Mouse (Mus musculus): ENCODE data around the gene Nckap5l. TPM values are rescaled to one million over a fixed set of nuclear protein-coding genes. Genes with fewer than 3 reads are reported as not detected.
"Not testable (repeated sequence)": the region's sequence is repeated elsewhere in the genome, so short reads cannot be mapped to it uniquely, and the experiment has no call there.

Nckap5l gene
- polyA plus RNA-seq, 2 experiments from 2014 or later, result 1.2 to 2.3 TPM

DNA sequence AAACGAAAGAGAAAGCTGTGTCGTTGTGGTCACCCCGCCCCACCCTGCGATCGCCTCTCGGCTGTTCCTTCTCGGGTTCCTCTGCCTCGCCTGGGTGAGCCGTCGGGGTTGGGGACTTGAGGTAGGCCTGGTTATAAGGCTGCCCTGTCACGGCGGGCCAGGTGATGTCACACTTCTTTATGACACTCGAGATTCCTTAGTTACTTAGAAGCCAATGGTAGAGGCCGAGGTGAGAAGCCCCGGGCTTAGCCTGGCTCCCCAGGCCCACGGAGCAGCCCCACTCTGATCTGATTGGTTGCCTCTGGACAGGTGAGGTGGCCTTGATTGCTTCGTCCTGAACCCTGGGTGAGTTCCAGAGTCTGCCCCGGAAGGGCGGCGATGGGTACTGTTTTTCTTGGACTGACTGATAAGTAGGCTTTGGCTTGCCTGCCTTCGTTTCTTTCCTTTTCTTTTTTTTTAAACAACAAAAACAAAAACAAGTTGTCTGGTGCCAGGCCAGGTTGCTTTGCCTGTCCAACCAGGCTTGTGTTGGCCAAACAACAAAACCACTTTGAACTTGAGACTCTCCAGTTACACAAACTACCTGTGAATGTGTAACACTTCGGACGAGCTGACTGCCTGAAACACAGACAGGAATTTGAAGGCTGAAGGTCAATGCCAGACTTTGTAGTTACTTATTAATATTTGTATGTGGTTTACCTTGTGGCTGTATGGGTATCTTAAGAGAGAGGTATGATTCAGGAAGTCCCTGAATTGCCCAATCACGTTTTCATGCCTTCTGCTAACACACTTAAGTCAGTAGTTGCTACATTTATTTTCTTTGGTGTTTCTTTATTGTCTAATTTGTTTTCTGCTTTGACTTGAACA, 63.9 kb downstream of the Nckap5l start:
- peak; percentile 60 for ATAC-seq

DNA sequence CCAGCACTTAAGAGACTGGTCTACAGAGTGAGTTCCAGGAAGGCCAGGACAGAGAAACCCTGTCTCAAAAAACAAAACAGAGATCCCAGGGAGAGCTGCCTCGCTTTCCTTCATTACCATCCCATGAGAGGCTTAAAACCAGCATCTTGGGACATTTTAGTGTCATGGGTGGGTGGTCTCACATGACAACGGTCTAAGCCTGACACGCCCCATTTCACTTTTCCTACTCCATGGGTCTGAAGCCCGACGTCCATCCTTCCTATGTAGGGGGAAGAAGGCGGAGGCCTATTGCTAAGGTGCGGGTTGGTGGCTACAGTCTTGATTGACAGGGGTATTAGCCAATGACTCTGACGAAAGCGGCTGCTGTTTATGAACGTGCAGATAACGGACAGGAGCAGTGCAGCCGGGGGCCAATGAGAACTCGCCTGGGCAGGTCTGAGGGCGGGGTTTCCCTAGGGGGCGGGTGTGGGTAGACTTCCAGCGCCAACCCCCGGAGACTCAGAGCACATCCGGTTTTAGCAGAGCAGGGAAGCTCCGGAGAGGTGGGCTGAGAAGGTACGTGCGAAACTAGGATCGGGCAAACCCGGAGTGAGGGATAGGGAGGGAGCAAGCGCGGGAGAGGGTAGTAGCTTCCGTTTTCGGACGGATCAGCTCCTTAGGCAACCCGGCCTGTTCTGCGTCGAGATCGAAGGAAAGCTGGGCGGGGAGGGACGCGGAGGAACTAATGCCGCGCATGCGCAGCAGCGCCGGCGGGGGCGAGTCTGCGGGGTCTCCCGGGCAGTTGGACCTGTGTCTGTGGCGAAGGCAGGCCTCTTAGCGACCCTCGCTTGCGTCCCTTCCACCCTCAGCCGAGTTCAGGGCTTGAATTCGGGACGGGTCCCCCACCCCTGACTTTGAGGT, 64.8 kb downstream of the Nckap5l start, which contains the start of gene Tmbim6:
Gene Tmbim6, plus strand, starts transcription at position 397 of the 900 bp plus-strand sequence.
- peak; percentile 95 for ATAC-seq

DNA sequence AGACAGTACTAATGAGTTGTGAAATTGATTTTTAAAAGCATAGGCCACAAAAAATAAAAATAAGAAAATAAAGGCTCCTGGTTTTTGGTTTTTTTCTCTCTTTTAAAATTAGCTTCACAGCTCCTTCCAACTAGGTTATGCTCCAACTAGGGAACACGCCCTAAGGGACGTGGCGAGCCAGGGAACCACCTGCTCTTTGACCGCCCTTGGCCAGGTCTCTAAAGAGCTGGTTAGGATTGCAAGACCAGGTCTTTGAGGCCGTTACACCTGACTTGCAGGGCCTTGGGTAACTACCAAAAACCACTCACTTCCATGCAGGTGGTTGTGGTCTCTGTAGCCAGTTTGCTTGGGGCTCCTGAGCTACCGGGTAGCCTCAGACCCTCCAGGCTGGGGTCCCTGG, 65.6 kb downstream of the Nckap5l start:
- ATAC-seq, result no peak

DNA sequence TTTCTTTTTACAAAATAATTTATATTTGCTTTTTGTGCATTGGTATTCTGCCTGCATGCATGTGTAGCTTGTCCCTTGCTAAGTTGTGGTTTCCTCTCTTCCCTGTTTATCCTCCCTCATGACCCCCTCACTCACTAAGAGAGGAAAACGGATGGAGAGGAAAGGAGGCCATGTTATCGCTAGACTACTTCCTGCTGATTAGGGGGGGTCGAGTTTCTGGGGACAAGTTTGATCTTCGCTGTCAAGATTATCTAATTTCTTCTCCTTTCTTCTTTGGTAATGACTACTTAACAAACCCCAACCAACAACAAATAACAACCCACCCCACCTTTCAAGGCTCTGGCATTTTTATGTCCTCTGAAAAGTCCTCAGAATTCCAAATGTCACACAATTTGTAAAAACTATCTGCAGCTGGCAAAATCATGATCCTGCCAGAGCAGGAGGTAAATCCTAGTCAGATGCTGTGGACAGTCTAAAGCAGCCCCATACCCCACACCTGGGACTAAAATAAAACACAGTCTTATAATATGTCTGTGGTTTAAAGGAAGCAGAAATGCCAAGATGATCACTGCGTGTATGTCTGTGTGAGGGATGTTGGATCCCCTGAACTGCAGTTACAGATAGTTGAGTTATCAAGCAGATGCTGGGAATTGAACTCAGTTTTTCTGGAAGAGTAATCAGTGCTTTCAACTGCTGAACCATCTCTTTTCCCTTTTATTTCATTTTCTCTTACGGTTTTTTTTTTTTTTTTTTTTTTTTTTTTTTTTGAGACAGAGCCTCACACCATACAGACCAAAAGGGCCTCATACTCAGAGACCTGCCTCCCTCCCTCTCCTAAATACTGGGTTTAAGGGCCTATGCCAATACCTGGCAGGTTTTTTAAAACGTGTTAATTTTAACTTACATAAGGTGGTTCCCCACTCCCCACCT, 66.8 kb downstream of the Nckap5l start:
- ATAC-seq, result no peak

DNA sequence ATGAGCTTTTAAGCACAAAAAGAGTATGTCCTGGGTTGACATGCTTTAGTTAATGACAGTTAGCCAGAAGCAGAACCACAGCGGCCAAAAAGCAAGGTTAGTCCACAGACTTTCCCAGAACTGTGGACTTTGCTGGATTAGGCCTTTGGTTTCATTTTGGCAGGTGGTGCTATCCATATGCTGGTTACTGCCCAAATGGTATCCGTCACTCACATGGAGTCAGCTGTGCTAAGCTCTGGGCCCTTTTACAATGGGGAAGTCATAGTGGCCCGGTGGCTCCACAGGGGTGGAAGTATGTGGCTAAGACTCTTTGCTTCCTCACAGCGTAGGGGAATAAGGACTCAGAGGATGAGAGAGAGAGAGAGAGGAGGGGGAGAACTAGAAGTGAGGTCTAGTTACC, 69.6 kb downstream of the Nckap5l start:
- no peak for ATAC-seq

DNA sequence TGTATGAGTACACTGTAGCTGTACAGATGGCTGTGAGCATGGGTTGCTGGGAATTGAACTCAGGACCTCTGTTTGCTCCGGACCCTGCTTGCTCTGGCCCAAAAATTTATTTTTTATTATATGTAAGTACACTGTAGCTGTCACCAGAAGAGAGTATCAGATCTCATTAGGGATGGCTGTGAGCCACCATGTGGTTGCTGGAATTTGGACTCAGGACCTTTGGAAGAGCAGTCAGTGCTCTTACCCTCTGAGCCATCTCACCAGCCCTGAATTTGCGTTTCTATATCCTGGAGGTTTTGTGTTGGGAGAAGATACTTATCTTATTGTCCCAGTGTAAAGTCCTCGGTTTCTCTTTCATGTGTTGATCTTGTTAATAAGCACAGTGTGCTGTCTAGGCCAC, 70.8 kb downstream of the Nckap5l start:
- no peak for ATAC-seq

DNA sequence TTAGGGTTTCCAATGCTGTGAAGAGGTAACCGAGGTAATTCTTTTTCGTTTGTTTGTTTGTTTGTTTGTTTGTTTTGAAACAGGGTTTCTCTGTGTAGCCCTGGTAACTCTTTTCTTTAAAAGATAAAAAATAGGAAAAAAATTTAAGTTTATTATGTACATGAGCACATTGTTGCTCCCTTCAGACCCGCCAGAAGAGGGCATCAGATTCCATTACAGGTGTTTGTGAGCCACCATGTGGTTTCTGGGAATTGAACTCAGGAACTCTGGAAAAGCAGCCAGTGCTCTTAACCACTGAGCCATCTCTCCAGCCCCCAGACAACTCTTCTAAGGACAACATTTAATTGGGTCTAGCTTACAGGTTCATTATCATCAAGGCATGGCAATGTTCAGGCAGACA, 71.4 kb downstream of the Nckap5l start:
- ATAC-seq, result not testable (repeated sequence)

DNA sequence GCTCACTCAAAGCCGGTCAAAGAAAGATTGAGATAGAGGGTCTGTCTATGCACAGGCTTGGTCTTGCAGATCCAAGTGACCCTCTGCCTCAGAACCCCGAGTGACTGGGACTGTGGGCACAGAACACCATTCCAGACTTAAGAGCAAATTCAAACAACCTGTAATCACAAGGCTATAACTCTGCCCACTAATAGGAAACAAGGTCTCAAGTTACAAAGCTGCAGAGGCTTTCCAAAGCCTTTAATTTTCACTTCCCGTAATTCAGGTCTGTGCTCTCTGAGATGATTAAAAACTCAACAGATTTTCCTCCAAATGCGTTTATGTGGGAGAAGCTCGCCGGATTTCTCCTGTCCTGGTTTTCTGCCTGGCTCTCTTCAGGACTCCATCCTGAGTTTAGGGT, 73.5 kb downstream of the Nckap5l start:
- no peak for ATAC-seq

DNA sequence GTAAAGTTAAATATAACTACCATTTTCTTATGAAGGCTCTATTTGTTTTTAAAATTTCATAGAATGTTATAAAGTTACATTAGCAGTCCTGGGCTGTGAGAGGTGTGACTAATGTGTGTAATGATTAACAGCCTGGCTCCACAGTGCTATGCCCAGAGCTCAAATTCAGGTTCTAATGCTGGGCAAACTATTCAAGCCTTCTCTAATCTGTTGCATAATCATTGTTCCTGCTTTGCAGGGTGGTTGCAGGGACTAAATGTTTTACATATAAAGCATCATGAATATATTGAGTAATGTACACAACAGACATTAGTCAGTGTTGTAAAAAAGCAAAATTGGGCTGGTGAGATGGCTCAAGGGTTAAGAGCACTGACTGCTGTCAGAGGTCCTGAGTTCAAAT, 74.7 kb downstream of the Nckap5l start:
- no peak for ATAC-seq

DNA sequence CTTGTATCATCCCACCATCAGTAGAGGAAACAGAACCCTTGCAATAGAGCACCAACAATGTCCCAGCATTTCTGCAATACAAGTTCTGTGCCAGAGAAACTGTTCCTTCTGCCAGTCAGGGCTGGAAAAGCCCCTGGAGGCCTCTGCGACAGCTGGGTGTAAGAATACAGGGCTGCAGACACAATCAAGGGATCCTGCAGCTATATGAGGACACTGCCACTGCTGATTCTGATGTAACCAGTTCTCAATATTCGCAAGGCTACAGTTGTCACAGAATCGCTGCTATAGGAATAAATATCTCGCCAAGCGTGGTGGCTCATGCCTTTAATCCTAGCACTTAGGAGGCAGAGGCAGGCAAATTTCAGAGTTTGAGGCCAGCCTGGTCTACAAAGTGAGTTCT, 81.3 kb downstream of the Nckap5l start:
- ATAC-seq, result no peak

DNA sequence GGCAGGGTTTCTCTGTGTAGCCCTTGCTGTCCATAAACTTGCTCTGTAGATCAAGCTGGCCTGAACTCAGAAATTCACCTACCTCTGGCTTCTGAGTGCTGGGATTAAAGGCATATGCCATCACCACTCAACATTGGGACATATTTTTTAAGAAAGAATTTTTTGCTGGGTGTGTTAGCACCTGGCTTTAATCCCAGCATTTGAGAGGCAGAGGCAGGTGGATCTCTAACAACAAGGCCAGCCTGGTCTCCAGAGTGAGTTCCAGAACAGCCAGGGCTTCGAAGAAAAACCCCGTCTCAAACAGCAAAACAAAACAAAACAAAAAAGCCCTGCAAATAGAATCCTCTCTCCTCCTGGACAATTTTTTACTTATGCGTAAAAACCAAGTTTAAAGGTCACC, 82.0 kb downstream of the Nckap5l start:
- no peak for ATAC-seq

DNA sequence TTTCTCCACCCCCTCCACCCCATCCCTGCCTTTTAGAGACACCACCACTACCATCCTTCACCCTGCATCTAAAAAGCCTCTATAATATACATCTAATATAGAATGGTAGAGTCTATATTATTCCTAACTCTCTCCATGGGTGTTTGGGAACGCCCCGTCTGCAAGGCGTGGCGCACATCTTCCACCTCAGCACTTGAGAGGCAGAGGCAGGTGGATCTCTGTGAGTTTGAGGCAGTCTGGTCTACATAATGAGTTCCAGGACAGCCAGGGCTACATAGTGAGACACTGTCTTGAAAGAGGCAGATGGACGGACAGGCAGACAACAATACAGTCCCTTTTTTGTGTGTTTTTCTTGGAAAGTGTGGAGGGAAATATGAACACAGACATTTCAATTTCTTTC, 82.5 kb downstream of the Nckap5l start:
- no peak for ATAC-seq

DNA sequence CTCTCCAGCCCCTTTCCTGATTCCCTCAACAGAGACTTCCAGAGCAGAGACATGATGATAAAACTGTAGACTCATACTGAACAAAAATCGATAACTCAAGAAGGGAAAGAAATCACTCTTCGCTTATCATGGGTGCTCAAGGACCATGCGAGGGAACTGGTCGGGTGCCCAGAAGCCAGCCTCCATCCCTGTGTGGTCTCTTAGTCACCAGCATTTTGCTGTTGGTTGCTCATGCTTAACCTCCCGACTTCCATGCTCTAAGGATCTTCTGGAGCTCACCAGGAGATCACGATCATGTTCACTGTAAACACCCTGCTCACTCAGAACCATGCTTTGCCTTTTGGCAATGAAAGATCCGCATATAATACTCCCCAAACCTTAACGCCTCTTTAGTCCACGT, 84.8 kb downstream of the Nckap5l start:
- ATAC-seq, result no peak

Other genes starting within 250 kb of the Nckap5l start
- 1 to 10 TPM in 1 of 2 experiments, under 1 TPM in 1; 0.22 to 1.3 TPM for gene Kcnh3, start 232.9 kb downstream of the Nckap5l start, polyA plus RNA-seq (2017; shearing (Covaris generic))
- 10 to 100 TPM; 51.4 to 62.3 TPM for gene Mcrs1, start 205.8 kb downstream of the Nckap5l start, polyA plus RNA-seq (2017; shearing (Covaris generic))
- gene Prpf40b, start 162.7 kb downstream of the Nckap5l start, polyA plus RNA-seq (2017; shearing (Covaris generic)), result 10 to 100 TPM in 1 of 2 experiments, 1 to 10 TPM in 1; 9.7 to 17.7 TPM
- under 1 TPM; 0.16 to 0.18 TPM for gene Fam186b, start 161.9 kb downstream of the Nckap5l start, polyA plus RNA-seq (2017; shearing (Covaris generic))
- 10 to 100 TPM in 1 of 2 experiments, 1 to 10 TPM in 1; 7.7 to 16.0 TPM for gene Fmnl3, start 87.3 kb downstream of the Nckap5l start, polyA plus RNA-seq (2017; shearing (Covaris generic))
- gene Tmbim6, start 64.9 kb downstream of the Nckap5l start, polyA plus RNA-seq (2017; shearing (Covaris generic)), result 1,000 to 10,000 TPM; 1,029 to 1,509 TPM
- gene Bcdin3d, start 17.0 kb upstream of the Nckap5l start, polyA plus RNA-seq (2017; shearing (Covaris generic)), result 10 to 100 TPM; 27.9 to 41.0 TPM
- under 1 TPM in 1 of 2 experiments, not detected in 1; 0.03 TPM for gene Faim2, start 70.4 kb upstream of the Nckap5l start, polyA plus RNA-seq (2017; shearing (Covaris generic))
- not detected for gene Aqp2, start 121.3 kb upstream of the Nckap5l start, polyA plus RNA-seq (2017; shearing (Covaris generic))
- gene Aqp5, start 133.0 kb upstream of the Nckap5l start, polyA plus RNA-seq (2017; shearing (Covaris generic)), result not detected
- not detected for gene Aqp6, start 143.7 kb upstream of the Nckap5l start, polyA plus RNA-seq (2017; shearing (Covaris generic))
- gene Racgap1, start 193.9 kb upstream of the Nckap5l start, polyA plus RNA-seq (2017; shearing (Covaris generic)), result 10 to 100 TPM; 17.6 to 18.2 TPM
- under 1 TPM in 1 of 2 experiments, not detected in 1; 0.52 TPM for gene Asic1, start 212.6 kb upstream of the Nckap5l start, polyA plus RNA-seq (2017; shearing (Covaris generic))
- gene Smarcd1, start 244.4 kb upstream of the Nckap5l start, polyA plus RNA-seq (2017; shearing (Covaris generic)), result 10 to 100 TPM; 10.0 to 14.8 TPM
- gene Gm17349, start 247.7 kb upstream of the Nckap5l start, polyA plus RNA-seq (2017; shearing (Covaris generic)), result not detected